Mouse (Mus musculus): ENCODE results near the gene Abce1.
"Not testable (repeated sequence)": the region's sequence is repeated elsewhere in the genome, so short reads cannot be mapped to it uniquely, and the experiment has no call there.

Gene Abce1

GRCm38 (mm10) chr8:79711064-79711961 lies at the start of gene Abce1, which contains the start of gene Anapc10:
TSS of gene Abce1 (minus strand) at chr8:79711740.
TSS of gene Anapc10 (plus strand) at chr8:79711820.
- peak; percentile 98 for DNase-seq

- peak; percentile 13 for DNase-seq
Measured at GRCm38 (mm10) chr8:79750305-79750704, 38.8 kb upstream of the Abce1 start.

GRCm38 (mm10) chr8:79748591-79748990 lies 37.1 kb upstream of the Abce1 start:
- no peak for DNase-seq

- DNase-seq: no peak
Measured at GRCm38 (mm10) chr8:79748171-79748570, 36.6 kb upstream of the Abce1 start.

GRCm38 (mm10) chr8:79734304-79734703 lies 22.8 kb upstream of the Abce1 start:
- peak; percentile 61 for DNase-seq

- no peak for DNase-seq
Measured at GRCm38 (mm10) chr8:79727900-79728299, 16.4 kb upstream of the Abce1 start.

- no peak for DNase-seq
Measured at GRCm38 (mm10) chr8:79724589-79724988, 13.0 kb upstream of the Abce1 start.

- no peak for DNase-seq
Measured at GRCm38 (mm10) chr8:79723308-79723707, 11.8 kb upstream of the Abce1 start.

- no peak for DNase-seq
Measured at GRCm38 (mm10) chr8:79721537-79721936, 10.0 kb upstream of the Abce1 start.

- no peak for DNase-seq
Measured at GRCm38 (mm10) chr8:79712676-79713075, 1.1 kb upstream of the Abce1 start.

- DNase-seq: no peak
Measured at GRCm38 (mm10) chr8:79706687-79707086, 4.9 kb downstream of the Abce1 start.

GRCm38 (mm10) chr8:79692531-79692930 lies 19.0 kb downstream of the Abce1 start:
- no peak for DNase-seq

- DNase-seq: not testable (repeated sequence)
Measured at GRCm38 (mm10) chr8:79685927-79686326, 25.6 kb downstream of the Abce1 start.

- DNase-seq: no peak
Measured at GRCm38 (mm10) chr8:79680965-79681364, 30.6 kb downstream of the Abce1 start.

- DNase-seq: peak; percentile 21
Measured at GRCm38 (mm10) chr8:79680555-79680954, 31.0 kb downstream of the Abce1 start.

- not testable (repeated sequence) for DNase-seq
Measured at GRCm38 (mm10) chr8:79680083-79680482, 31.5 kb downstream of the Abce1 start.

GRCm38 (mm10) chr8:79679005-79679404 lies 32.5 kb downstream of the Abce1 start:
- no peak for DNase-seq

- no peak for DNase-seq
Measured at GRCm38 (mm10) chr8:79676461-79676860, 35.1 kb downstream of the Abce1 start.

- not testable (repeated sequence) for DNase-seq
Measured at GRCm38 (mm10) chr8:79658715-79659114, 52.8 kb downstream of the Abce1 start.

GRCm38 (mm10) chr8:79653736-79654135 lies 57.8 kb downstream of the Abce1 start:
- DNase-seq: no peak

- peak; percentile 41 for DNase-seq
Measured at GRCm38 (mm10) chr8:79650158-79650814, 61.3 kb downstream of the Abce1 start.

GRCm38 (mm10) chr8:79649569-79649968 lies 62.0 kb downstream of the Abce1 start:
- no peak for DNase-seq

- DNase-seq: no peak
Measured at GRCm38 (mm10) chr8:79641119-79641518, 70.4 kb downstream of the Abce1 start.

Measured in lung, postnatal 10 days (tissue).